Mouse (Mus musculus) spleen, adult 18-20 months (tissue): ENCODE measurements around the gene Bend6.

Source experiments
- DNase-seq, 2 experiments: peaks; one replicate each; pipeline ENCODE4 v3.0.0; 2022; ENCODE audit warnings: mixed read lengths in 2 of 2

Bend6 gene

GRCm38 (mm10) chr1:33907421-33908190 is at the start of gene Bend6:
Gene Bend6 (minus strand): TSS chr1:33907816.
- DNase-seq = peak in 1 of 2 experiments; percentile 40

- DNase-seq = no peak
Measured at GRCm38 (mm10) chr1:33955626-33956025, 48.0 kb upstream of the Bend6 start.

DNA sequence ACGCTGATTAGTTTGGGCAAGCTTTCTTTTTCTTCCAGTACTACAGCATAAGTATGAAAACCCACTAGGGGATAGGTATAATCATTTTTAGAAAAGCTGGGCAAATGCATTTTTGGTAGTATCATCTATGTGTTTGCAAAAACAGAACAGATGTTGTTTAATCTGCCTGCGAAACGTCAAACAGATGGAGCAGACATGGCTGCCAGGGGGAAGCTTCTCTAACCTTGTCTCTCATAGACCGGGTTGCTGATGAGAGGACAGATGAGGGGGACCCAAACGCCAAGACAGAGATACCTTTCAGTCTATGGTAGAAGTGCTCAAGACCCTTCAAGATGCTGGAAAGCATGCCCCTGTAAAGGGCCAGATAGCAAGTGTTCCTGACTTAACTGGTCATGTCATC is 40.9 kb upstream of the Bend6 start:
- no peak for DNase-seq

DNA sequence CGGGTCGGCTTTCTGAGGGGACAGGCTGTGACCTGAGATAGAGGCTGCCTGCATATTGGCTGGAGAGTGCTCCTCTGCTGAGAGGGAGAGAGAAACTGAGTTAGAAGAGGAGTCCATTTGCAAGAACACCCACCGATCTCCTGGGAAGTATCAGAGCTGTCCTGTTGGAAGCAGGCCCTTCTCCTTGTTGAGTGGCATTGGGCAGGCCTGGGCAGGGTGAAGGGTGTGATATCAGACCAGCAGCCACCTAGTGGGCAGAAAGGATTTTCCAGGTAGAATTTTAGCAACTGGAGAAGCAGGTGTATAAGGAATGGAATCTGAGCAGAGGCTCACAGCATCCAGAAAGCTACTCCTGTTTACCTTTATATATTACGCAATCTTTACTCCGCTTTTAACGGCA is 40.2 kb upstream of the Bend6 start:
- no peak for DNase-seq

DNA sequence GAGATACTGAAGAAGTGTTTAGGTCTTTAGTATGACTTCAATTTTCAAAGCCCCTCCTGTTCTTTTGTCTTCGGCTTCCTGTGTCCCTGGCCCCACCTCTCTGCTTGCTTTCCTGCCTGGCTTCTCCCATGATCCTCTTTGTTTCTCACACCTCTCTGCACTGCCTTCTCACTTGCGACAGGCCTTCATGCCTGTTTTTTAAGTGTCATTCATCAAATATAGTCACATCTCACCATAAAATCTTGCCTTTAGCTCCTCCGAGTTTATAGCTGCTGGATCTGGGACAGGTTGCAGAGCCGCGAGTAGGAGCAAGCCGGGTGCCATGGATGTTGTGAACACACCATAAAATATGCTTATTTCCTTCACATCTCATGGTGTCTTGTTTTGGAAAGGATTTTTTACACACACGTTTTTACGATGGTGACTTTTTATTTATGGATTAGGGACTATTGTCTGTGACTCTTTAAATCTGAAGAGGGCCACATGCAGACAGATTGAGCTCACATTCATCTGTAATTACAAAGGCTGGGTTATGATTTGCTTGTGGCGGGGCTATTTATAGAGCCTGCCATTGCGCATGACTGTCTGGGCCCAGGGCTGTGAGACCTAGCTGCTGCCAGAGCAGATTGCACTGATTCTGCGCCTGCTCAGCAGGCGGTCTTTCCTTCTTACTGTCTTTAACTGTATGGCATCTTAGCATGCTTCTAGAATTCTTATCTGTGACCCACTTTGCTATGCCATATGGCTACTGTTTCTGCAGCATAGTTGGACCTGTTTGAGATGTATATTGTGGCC is 39.2 kb upstream of the Bend6 start:
- DNase-seq = no peak

- no peak for DNase-seq
Measured at GRCm38 (mm10) chr1:33945756-33946155, 38.1 kb upstream of the Bend6 start.

GRCm38 (mm10) chr1:33944977-33945750 is 37.5 kb upstream of the Bend6 start:
- DNase-seq = peak in 1 of 2 experiments; percentile 2

GRCm38 (mm10) chr1:33943943-33944342 is 36.3 kb upstream of the Bend6 start:
- DNase-seq = no peak

DNA sequence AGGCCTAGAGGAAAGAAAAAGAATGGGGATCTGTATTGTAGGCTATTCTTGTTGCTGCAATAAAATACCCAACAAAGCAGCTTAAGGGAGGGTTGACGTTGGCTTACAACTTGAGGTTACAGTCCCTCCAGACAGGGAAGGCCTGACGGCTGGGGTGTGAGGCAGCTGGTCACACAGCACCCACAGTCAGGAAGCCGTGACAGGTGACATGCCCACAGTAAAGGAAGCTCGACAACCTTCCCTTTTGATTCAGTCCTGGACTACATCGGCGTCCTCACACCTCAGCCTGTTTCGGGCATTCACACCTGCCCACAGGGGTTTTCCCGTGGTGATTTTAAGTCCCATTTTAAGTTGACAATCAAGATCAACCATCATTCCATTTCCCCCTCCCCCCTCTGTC is 35.0 kb upstream of the Bend6 start:
- DNase-seq = no peak

DNA sequence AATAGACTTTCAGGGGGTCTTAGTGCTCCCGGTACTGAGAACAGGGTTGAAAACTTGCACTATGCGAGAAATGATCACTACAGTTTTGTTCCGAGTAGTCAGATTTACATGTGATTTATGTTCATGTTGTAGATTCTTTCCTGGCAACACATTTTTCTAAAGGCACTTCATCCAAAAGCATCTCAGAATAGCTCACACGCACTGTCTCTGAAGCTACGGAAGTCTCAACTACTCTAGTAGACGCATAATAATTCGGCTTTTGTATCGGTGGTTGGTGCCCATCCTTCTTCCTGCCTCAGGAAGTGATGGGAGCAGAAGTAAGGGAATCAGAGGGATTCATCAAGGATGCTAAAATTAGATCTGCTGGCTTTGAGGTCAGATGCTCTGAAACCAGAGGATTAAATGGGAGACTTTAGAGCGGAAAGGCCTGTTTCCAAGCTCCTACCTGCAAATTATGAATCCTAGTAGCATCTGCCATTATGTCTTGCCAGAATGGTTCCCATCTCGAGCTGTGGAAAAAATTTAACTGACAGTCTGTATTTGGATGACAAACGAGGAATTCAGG is 32.8 kb upstream of the Bend6 start:
- no peak for DNase-seq

DNA sequence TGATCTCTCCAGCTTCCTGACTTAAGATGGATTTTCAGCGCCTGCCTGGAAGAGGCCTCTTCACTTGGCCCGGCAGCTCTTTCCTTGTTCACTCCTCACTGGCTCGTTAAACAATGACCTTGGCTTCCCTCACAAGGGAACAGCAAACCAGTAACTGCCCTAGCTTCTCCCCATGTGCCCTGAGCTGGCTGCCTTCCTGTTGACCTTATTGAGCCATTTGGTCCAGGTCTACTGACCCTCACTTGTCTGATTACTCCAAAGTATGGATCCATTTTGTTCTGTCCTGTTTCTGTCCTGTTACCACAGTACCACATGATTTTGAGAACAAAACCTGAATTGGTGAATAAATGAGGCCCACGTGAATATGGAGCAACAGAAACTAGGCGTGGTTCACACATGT is 32.2 kb upstream of the Bend6 start:
- DNase-seq = no peak

DNA sequence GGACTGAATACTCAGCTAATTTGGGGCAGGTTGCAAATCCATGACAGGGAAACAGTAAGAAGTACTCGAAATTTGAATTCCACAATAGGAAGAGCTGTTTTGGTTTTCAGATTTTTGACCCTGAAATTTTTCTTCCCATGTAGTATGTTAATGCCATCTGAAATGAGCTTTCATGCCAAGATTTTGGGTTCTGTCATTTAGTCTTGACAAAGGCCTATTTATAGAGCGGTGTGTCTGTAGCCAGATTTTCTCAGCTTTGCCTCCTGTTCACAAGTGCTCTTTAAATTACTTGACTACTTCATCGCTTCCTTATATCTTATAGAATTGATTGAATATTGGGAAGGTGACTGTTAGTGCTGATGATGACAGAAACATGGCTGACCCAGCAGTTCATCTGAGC is 28.3 kb upstream of the Bend6 start:
- no peak for DNase-seq

DNA sequence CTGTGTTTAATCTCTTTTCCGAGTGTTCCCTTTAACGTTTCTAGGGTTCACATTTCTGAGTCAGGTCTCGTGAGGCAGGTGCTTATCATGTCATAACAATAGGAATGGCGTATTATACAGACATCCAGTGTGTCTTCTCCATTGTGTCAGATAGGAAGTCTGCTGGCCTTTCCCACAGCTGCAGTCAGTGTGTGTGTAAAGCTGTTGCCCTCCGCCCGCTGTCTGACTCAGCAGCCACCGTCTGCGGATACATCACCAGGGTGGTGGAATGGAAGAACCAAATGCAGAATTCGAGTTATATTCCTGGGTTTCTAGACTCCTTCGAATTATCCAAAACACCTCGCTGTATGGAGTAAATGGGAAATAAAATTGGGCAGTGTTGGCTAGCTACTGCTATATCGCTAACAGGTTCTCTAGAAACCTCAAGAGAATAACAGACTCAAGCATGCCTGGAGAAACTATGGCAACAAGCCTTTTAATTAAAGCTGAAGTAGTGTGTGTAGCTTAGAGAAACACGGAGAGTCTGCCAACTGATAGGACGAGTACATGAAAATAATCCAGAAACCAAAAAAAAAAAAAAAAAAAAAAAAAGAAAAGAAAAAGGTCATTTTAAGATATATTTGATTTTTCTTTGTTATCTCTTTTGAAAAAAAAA is 25.4 kb upstream of the Bend6 start:
- no peak for DNase-seq

DNA sequence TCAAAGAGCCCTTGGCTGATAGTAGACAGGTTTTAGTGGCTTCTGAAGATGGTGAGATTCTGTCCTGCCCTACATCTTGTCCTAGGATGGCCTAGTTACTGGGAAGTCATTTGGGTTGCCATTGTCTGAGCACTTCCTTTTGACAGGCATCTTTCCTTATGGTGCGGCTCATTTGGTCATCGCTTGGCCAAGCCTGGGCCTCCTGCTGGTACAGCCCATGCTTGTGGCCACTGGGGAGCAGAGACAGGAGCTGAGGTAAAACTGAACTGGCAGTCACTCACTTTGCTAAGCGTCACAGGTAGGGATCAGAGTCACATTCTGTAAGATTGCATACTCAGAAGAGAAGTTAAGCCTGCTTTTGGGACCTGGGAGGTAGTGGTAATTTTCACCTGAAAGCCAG is 24.6 kb upstream of the Bend6 start:
- no peak for DNase-seq

GRCm38 (mm10) chr1:33931791-33932190 is 24.2 kb upstream of the Bend6 start:
- no peak for DNase-seq

- DNase-seq = no peak
Measured at GRCm38 (mm10) chr1:33927466-33927865, 19.9 kb upstream of the Bend6 start.

DNA sequence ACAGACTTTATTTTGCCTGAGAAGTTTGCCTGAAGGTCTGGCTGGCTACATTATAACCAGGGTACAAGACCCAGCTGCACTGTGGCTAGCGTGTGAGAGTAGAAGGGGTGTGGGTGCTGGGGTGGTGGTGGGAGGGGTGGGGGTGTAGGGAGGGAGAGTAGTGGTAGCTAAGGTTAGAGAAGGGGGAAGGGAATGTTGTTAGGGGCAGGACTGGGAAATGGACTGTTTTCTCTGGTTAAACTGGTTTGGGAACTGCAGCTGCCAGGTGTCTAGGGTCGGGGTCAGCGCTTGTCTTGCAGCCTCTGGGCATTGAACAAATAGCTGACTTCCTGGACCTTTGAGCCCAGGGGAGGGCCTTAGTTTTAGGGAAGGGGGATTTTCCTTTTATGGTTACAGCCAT is 17.7 kb upstream of the Bend6 start:
- DNase-seq = no peak

- DNase-seq = no peak
Measured at GRCm38 (mm10) chr1:33922975-33923374, 15.4 kb upstream of the Bend6 start.

GRCm38 (mm10) chr1:33916554-33916953 is 8.9 kb upstream of the Bend6 start:
- DNase-seq = no peak

DNA sequence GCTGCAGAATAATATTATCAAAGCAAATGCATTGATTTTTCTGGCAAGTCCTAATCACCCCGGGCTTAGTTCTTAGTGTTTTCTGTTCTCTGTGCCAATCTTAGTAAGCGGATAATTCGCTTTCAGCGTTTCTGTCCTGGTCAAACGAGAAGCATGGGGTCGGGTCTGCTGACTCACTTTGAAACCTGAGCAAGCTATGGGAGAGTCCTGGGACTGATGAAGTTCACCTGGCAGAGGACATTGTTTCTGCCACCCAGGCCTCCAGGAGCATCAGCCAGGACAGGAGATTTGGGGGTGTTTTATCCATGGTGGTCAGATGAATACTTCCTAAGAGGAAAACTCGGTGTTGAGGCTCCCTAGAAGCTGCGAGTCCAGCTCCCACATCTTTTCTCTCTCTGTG is 4.0 kb upstream of the Bend6 start:
- no peak for DNase-seq

- no peak for DNase-seq
Measured at GRCm38 (mm10) chr1:33908191-33908962, 761 bp upstream of the Bend6 start, which contains the start of gene Dst. Gene Dst (plus strand): TSS chr1:33908225.

- no peak for DNase-seq
Measured at GRCm38 (mm10) chr1:33906927-33907326, 689 bp downstream of the Bend6 start.
